Mouse (Mus musculus) heart, adult 11 months (tissue): ENCODE measurements around the gene Pank3.
A peak's percentile ranks its signal among the peaks of the same experiment; 100 is the strongest.
"Not testable (repeated sequence)": the region's sequence is repeated elsewhere in the genome, so short reads cannot be mapped to it uniquely, and the experiment has no call there.

Experiments
- DNase-seq: peaks from one replicate; pipeline ENCODE4 v3.0.0; 2022

Gene Pank3

DNA sequence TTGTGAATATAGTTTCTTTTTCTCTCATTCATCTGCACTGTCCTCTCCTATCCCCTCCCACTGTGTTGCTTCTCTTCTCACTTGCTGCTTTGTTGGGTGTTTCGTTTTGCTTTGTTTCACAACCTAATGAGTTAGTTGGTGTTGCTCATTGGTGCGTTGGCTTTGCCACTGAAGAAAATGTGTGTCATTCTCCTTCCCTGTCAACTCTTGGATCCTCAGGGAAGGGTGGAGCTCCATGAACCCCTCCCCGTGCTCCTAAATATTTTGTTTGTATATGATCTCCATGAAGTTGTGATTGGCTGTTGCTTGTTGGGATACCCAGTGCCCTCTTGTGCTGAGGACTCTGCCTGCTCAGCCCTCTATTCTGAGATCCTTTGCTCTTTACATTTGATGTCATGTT lies 11.1 kb downstream of the Pank3 start:
- peak; percentile 53 for DNase-seq

DNA sequence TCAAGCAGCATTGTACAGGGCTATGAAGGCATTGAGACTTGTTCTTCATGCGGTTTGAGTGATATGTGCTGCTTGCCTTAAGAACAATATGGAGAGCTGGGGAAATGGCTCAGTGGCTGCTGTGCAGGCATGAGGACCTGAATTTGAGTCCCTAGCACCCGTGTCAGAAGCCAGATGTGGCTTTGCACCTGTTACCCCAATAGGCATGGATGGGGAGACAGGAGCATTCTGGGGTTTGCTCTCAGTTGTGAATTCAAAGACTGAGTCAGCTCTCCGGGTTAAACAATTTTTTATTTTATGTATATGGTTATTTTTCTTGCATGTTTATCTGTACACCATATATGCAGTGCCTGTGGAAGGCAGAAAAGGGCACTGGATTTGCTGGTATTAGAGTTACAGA lies 13.2 kb downstream of the Pank3 start:
- peak; percentile 56 for DNase-seq

DNA sequence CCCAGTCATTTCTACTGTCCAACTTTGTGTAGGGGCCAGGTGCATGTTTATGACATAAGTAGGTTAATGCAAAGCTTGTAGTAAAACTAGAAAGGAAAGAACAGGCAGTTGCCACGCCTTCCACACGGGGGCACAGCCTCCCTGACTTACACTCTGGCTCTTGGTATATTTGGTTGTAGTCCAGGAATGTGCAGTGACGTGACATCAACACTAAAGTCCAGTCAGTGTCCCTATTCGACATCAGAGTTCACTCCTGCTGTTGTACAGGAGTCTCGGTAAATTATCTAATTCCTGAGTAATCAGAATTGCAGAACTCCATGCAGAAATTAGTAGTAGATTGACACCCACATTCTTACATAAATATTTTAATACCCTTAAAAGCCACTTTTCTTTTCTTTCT lies 13.8 kb downstream of the Pank3 start:
- peak; percentile 37 for DNase-seq

DNA sequence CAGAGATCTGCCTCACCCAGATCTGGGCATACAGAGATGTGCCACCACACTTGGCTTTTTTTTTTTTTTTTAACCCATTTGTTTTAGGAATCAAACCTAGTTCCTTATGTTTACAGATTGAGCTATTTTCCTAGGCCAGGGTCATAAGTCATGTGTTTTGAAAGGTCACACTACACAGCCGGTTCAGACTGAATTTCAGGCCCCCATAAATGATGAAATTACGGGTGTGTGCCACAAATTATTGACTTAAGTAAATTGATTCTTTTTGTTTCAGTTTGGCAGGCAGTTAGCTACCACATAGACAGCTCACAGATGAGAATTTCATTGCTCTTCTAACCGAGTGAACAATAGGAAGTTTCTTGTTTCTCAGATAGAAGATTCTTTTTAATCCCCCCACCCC lies 14.7 kb downstream of the Pank3 start:
- DNase-seq, result peak; percentile 4

DNA sequence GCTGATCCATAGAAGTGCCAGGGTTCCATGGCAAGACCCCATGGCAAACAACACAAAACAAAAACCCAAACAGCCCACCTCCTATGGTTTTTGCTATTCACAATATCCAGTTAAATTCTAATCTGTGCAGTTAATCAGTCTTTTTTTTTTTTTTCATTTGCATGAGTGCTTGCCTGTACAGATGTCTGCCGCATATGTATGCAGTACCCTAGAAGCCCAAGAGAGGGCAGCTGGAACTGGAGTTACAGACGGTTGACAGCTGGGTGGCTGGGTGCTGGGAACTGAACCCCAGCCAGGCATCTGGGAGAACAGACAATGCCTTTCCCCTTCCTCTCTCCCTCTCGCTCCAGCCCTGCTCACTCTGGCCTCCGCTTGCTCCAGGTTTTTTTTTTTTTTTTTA lies 15.3 kb downstream of the Pank3 start:
- peak; percentile 55 for DNase-seq

DNA sequence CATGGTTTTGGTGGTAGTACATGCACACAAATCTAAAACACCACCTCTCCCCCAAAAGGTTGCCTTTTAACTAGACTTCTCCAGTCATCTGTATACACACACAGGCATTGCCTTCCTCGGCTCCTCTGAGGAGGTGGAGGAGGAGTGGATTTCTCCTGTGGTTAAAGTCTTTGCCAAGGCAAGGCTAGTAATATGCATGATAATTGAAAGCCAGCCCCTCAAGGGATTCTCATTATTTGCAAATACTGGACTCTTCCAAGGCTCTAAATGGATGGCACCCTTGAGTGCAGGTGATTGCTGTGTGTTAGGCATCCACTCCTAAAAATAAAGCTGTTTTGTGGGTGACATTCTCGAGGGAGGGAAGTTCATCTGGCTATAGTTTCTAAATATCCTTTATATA lies 19.2 kb downstream of the Pank3 start:
- peak; percentile 27 for DNase-seq

DNA sequence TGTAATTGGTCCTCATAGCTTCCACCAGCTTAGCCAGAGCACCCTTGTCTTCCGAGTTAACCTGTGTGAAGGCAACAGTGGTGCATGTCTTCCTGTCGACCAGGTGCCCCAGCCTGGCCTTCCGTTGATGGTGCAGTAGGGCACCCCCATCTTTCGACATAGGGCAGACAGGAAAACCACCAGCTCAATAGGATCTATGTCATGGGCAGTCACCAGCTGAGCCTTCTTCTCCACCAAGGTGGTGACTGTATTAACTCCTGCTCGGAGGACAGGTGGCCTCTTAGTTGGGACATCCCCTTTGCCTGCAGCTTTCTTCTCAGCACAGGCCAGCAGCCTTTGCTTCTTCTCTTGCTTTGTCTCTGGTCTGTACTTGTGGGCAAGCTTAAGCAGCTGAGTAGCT lies 23.5 kb downstream of the Pank3 start:
- not testable (repeated sequence) for DNase-seq

DNA sequence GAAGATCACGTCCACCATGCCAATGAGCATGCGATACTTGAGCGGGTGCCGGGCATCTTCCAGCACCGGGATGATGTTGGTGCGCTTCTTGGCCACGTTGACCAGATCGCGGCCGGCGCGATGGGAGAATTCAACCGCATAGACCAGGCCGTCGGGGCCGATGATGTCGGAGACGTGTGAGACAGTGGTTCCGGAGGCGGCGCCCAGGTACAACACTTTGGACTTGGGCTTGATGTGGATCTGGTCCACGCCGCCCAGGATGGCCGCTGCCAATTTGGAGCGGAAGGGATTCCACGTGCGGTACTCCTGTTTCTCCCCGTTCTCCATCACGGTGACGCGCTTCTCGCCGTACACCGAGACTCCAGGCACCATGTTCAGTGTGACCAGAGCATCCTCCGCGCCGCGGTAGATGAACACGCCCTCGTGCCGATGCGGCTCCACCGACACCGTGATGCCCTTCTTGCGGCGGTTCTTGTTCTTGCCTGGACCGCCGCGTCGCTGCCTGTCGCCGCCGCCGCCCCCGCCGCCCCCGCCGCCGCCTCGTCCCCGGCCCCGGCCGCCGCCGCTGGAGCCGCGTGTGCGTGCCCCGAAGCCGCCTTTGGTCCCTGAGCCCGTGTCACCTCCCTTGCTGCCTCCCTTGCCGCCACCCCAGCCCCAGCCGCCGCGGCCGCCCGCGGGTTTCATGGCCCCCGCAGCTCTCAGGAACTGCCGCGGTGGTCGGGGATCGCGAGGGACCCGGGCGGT lies 28.6 kb downstream of the Pank3 start:
- no peak for DNase-seq

DNA sequence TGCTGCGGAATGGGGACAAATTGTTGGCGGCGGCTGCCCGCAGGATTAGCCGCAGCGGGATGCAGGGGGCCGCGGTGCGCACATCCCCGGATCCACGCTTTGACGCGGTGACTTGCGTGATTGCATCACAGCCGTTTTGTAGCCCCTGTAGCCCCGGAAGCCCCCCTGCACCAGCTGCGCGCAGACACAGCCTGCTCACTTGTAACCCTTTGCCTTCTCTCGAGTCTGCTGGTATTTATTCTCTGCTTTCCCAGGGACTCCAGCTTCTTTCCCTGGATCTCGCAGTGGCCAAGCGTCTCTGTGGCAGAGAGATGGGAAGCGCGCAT lies 29.2 kb downstream of the Pank3 start:
- peak; percentile 84 for DNase-seq

DNA sequence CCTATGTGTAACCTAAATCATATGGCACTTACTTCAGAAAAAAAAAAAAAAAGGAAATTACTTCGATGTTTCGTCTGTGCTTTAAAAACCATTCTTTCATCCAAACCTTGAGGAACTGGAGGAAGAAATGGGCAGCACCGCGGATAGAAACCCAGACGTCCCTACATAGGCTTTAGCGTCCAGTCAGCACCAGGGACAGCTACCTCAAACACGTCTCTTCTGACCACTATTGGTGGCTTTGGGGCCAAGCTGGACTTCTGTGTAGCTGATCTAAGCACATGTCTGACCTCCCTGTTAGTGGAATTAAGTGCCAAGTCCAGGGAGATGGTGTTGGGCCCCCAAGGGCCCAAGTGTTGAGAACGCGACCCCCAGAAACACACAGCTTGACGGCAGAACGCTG lies 29.6 kb downstream of the Pank3 start, which contains the start of gene Fbll1:
Gene Fbll1, minus strand, starts transcription at position 11 of the 400 bp plus-strand sequence.
- DNase-seq, result no peak

DNA sequence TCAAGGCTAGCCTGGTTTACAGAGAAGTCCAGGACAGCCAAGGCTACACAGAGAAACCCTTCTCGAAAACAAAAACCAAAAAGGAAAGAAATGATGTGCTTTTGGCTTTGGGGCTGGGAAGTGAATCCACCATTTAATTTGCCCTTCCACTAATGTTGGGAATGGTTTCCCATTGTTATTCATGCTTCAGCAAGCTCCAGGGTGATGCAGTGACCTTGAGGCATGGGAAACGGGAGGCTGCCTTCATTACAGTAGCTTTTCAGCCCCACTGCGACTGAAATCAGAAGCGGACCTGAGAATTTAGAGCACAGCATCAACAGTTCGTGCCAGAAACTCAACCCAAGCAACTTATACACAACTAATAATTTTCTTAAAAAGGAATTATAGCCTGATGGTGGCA lies 32.0 kb downstream of the Pank3 start:
- DNase-seq, result no peak

DNA sequence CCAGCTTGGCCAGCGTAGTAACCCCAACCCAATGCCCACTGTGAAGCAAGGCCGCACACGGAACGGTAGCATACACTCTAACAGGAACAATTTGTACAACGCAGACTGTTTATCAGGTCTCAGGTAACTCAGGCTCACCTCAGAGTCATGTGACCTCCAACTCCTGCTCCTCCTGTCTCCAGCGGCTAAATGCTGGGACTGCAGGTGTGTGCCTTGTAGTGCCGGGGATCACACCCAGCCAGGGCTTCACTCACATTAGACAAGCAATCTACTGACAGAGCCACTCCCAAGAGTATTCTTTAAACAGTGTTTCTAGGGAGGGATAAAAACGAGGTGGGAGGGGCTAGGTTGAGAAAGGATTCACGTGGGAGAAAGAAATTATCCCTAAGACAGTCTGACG lies 42.2 kb downstream of the Pank3 start:
- DNase-seq, result no peak

DNA sequence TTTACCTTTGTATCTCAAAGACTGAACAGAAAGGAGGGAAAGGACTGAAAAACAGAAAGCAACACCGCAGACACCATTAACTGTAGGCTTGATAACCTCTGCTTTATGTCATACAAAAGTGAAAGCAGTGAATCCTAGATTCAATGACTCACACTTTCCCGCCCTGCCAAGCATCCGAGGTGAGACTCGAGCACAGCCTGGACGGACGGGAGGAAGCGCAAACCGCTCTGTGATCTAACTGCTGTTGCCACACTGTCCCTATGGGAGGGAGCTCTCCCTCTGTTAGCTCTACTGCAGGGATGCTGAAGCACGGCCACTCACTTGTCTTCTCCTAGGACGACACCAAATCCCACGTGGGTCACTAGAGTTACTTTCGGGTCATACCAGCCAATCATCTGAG lies 47.0 kb downstream of the Pank3 start:
- DNase-seq, result no peak

DNA sequence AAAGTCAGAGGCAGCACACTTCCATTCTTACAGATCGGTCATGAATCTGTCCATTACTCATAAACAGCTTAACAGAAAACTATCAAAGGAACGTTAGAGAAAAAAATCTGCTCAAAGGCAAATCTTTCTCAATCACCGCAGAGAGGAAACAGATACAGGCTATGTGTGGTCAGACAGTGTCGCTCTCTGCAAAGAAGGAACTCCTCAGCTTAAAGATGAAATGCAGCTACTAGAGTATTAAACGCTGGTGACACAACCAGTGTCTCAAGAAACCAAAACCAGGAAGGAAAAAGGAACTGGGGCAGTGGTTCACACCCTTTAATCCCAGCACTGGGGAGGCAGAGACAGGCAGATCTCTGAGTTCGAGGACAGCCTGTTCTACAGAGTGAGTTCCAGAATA lies 58.4 kb downstream of the Pank3 start:
- no peak for DNase-seq

DNA sequence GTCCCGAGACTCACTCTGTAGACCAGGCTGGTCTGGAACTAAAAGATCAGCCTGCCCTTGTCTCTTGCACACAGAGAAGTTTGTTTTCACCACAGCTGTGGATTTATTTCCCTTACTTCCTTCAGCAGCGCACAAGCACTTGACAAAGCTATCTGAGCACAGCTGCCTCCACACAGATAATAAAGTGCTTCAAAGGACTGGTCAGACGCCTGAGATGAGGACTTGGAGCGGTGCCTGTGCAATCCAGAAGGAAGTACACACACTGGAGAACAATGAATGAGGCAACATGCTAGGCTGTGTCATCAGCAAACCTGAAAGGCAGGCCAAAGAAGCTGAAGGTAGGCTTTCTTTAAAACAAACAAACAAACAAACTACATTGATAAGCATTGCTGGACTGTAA lies 62.9 kb downstream of the Pank3 start:
- no peak for DNase-seq

DNA sequence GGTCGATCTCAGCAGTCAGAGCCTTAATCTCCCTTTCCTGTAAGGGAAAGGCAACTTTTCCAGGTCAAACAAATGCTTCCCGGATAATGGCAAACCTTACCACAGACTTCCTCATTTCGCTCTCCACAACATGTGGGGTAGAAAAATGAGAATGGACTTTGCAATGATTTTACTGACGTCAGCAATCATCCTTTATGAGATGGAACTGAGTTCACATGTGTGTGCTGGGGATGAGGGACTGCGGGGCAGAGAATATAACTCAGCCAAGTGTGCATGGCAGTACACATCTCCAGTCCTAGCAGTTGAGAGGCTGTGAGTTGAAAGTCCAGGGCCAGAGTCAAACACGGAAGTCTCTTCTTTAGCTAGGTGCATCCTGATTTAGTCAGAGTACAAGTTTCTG lies 64.0 kb downstream of the Pank3 start:
- no peak for DNase-seq

DNA sequence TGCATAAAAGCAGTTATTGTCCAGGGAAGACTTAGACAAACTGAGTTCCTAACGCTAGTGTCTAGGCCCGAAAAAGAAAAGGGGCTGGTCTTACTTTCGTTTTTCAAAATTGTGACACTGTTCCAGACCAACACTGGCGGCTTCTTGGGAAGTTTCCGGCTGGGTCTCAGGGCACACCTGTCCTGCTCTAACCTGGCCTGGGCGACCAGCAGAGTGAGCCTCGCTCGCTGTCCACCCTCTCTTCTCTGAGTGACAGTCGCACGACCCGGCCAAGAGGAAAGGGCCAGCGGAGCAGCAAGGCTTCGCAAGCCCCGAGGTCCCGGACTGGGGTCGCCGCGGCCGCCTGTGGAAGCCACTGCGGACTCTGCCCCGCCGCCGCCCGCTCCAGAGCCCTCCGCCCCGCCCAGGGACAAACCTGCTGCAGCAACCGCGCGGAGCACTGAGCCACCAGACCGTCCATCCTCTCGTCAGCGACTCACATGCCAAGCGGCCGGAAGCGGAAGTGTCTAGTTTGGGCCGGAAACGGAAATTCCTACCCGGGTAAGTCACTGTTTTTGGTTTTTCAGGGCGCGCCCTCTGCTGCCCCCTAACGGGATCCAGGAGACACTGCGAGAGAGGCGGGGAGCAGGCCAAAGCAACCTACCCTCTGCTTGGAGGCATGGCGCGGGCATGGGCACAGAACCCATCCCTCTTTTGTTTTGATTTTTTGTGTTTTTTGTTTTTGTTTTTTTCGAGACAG lies 64.9 kb downstream of the Pank3 start, which contains the start of gene Rars:
Gene Rars, minus strand, starts transcription at position 485 of the 739 bp plus-strand sequence.
- peak; percentile 99 for DNase-seq

DNA sequence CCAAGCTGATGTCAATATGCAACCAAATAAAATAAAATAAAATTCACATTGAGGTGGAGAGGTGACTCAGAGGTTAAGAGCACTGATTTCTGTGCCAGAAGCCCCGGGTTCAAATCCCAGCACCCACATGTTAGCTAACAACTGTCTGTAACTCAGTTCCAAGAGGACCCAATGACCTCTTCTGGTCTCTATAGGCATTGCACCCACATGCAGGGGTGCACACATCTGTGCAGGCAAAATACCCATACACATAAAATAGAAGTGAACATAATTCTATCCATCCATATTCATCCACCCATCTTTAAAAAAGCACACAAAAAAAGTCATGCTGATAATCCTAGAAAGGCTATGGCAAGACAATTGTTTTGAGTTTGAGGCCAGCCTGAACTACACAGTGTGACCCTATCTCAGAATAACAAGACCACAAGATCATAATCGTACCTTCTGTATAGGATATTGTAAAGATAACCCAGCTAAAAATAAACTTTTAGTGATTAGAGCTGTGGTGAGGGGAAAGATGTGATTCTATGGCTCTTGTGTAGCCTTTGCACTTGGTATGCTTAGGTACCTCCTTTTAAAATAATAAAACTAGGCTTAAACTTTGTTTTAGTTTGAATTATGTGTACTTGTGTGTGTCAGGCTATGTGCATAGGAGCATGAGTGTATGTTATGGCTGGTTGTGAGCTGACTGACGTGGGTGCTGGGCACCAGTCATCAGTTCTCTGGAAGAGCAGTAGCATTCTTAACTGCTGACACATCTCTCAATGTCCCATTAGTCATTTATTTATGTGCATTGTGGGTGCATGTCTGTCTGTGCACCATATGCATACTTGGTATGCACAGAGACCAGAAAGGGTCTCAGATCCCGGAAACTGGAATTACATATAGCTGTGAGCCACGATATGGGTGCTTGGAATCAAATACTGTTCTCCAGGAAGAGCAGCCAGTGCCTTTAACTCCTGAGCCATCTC lies 68.2 kb downstream of the Pank3 start:
- no peak for DNase-seq

DNA sequence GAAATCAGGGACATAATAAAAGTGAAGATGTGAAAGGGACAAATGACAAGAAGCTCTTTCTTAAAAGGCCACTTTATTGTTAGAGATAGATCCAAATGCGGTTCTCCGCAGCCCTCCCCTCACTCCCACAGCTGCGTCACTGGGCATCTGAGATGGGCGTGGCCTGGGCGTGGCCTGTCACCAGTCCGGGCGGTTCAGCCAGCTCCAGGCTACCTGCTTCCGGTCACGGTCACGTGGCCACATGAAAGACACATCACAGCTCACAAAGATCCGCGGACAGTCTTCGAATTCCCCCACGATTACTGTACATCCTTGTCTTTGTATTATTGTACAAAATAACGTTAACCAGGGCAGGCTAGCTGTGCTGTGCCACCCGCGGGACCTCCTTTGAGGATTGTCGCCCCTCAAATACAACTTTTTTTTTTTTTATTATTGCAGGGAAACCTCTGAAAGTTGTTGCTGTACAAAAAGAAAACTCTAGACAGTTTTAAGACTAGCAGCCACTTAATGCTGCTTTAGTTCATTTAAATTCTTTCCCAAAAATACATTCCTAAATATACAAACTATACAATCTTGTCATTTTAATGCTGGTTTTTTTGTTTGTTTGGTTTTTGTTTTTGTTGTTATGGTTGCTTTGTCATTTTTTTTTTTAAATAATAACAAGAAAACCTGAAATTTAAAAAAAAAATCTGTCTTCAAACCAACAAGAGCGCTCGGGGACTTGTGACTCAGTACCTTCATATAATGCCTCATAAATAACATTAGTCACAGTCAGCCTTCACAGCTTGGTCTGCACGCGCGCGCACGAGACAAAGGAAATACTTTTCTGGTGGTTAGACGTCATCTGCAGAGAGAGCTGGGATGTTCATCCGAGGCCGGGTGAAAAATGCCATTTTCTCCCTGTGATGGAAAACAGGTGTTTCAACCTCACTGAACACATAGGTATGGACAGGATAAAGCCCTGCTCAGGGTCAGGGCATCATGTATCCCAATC lies 69.4 kb downstream of the Pank3 start:
- peak; percentile 99 for DNase-seq

DNA sequence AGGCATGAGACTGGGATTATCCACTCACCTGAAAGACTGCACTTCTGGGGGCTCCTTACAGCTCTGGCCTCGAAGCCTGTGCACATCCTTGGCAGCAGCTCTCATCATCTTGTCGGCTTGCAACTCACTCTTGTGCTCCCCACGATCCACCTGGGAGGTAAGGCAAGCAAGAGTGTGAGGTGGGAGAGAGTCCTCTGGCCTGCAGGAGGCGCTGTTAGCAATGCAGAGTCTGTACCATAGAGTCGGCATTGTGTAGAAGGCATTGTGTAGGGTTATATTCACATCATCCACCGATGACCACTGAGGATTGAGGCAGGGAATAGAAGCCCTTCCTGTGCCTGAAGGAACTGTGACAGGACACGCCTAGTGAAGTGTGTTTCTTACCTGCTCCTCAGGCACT lies 71.0 kb downstream of the Pank3 start:
- DNase-seq, result no peak

DNA sequence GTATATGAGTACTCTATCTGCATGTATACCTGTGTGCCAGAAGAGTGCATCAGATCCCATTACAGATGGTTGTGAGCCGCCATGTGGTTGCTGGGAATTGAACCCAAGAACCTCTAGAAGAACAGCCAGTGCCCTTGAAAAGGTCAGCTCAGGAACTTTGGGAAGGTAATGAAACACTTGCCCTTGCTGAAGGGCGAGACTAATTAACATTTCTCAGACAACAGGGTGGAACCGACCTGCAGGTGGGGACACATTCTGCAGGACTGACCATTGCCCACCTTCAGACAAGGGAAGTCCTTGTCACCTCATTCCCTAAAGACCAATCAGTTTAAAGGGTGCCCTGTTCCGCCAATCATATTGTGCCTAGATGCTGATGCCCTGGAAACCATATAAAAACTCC lies 71.5 kb downstream of the Pank3 start:
- DNase-seq, result not testable (repeated sequence)
